Mouse (Mus musculus) cerebellum, adult 2 months (tissue): ENCODE results near the gene Rae1. TPM values are rescaled to one million over a fixed set of nuclear protein-coding genes. Genes with fewer than 3 reads are reported as not detected.

Experiments used
- DNase-seq, 2 experiments: peaks; one replicate each; pipeline ENCODE4 v3.0.0; 2021
- H3K27ac ChIP-seq: fragments of 200-500 bp; 2 replicates; pipeline ENCODE4 v1.5.1; 2012; ENCODE audit warnings: low read length, control low read depth, inconsistent platforms; ENCODE audit not compliant: insufficient read depth
- H3K27me3 ChIP-seq: fragments of 200-500 bp; 2 replicates; pipeline ENCODE4 v1.6.1; 2012; ENCODE audit warnings: inconsistent platforms, mild to moderate bottlenecking, low read length, moderate library complexity; ENCODE audit not compliant: control insufficient read depth, insufficient read depth
- H3K4me1 ChIP-seq: fragments of 200-500 bp; 2 replicates; pipeline ENCODE4 v1.6.1; 2011; ENCODE audit warnings: low read length; ENCODE audit not compliant: control insufficient read depth, insufficient read depth
- H3K4me3 ChIP-seq: fragments of 200-500 bp; replicated peaks from 2 replicates; pipeline ENCODE3; 2011; ENCODE audit warnings: mild to moderate bottlenecking, low read depth, low read length, control low read depth; ENCODE audit not compliant: insufficient read depth
- CTCF ChIP-seq: fragments of 200-500 bp; IDR thresholded peaks from 2 replicates; pipeline ENCODE4 v1.5.1; 2011; ENCODE audit warnings: low read depth, mild to moderate bottlenecking, control low read depth, low read length, moderate library complexity, borderline replicate concordance; ENCODE audit not compliant: insufficient read depth
- POLR2A ChIP-seq: fragments of 200-500 bp; IDR thresholded peaks from 2 replicates; pipeline ENCODE4 v1.6.1; 2011; ENCODE audit warnings: low read length, control low read depth, borderline replicate concordance; ENCODE audit not compliant: insufficient read depth
- WGBS: fragments of 180-500 bp; shearing (Covaris S2); methylation state at CpG from one replicate; pipeline ENCODE4 v1.1.7; 2018; 5-methylcytosine and 5-hydroxymethylcytosine counted together
- polyA plus RNA-seq: library from polyadenylated mRNA; depleted of rRNA; stranded (reverse); fragments of >200 nt; gene quantifications from 2 replicates; pipeline ENCODE4 v1.2.3, GENCODE M21; 2012

Rae1 gene
- polyA plus RNA-seq, 1 experiment, result 69.1 TPM

DNA sequence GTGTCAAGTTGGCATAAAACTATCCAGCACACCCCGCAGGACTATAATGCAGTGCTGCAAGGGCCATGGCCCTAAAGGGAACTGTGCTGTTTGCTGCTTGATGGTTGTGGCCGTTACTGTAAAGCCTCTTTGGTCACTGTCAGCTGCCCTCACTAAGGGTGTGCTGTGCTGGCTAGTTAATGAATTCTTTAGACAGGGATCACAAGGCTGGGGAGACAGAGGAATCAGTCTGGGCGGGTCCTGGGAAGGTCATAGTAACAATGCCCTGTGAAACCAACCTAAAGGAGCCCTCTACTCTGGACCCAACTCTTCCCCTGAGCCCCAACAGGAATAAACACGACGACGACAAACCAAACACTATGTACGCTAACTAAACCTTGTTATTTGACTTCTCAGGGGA, 1.4 kb upstream of the Rae1 start:
- Histone ChIP-seq H3K27me3 (no peaks in the 10 kb centered on the region), H3K4me3 (no peak overlapping the region), H3K27ac (no peak overlapping the region), H3K4me1 (peaks cover 9% of the 10 kb centered on the region)
- no peak for DNase-seq
- WGBS, result 74% methylated on average over 7 of the region's 7 CpGs
- TF ChIP-seq CTCF (no peak), POLR2A (no peak)

DNA sequence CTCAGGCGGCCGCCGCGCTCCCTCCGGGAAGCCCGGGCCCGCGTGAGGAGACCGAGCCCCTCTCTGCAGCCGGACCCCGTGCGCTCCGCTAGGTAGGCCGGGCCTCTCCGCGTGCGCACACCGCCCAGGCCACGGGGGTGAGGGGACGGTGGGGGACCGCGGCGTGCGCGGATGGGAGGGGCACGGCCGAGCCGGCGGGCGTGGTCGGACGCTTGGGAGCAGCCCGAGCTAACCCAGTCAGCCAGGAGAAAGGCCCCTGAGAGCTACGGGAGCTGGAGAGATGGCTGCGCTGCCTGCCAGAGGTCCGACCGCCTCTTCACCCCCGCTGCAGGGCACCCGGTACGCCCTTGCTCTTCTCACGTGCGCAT, 352 bp downstream of the Rae1 start:
- Histone ChIP-seq H3K4me3 (peak overlapping the region; percentile 89), H3K27me3 (no peaks in the 10 kb centered on the region), H3K27ac (no peak overlapping the region), H3K4me1 (peaks cover 9% of the 10 kb centered on the region)
- no peak for DNase-seq
- under 1% methylated on average over 42 of the region's 42 CpGs for WGBS
- no peak for TF ChIP-seq CTCF
- TF ChIP-seq POLR2A, result no peak

DNA sequence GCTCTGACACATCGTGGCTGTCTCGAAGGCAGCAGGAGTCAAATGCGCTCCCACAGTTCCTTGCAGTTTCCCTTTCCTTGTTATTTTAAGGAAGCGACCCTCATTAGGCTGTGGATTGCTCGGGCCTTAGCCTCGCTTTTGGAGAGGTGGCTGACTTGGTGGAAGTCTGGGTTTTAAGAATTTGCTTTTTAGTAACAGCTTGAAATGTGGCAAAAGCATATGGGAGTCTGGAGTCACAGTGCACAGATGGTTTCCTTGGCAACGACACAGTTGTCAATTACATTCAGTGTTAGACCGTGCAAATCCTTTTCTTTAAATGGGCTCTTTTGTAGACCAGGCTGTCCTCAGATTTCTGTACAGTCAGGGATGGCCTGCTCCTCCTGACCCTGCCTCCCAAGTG, 1.0 kb downstream of the Rae1 start:
- TF ChIP-seq POLR2A (no peak), CTCF (no peak)
- H3K27me3 ChIP-seq, result no peaks in the 10 kb centered on the region
- no peak for DNase-seq
- H3K27ac ChIP-seq, result no peak overlapping the region
- WGBS, result 5% methylated on average over 8 of the region's 8 CpGs
- peaks cover 9% of the 10 kb centered on the region for H3K4me1 ChIP-seq
- peak overlapping the region; percentile 89 for H3K4me3 ChIP-seq

DNA sequence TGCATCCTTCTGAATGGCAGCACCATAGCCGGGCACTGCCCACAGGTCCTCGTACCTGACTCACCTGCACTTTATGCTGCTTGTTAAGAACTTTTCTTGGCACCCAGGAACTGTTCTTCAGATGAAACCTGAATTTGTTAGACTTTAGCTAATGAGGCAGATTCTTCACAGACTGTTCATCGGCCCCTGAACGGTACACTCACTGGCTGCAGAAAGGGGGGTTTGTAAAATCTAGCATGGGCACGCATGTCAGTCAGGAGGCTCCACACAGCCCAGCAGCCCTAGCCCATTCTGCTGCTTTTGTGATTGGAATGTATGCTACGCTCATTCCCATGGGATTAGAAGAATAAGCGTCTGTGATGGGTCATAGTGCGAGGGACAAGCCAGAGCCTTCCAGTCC, 3.8 kb downstream of the Rae1 start:
- Histone ChIP-seq H3K4me1 (peaks cover 9% of the 10 kb centered on the region), H3K27ac (no peak overlapping the region), H3K4me3 (no peak overlapping the region), H3K27me3 (no peaks in the 10 kb centered on the region)
- no peak for TF ChIP-seq CTCF
- TF ChIP-seq POLR2A, result no peak
- 87% methylated on average over 8 of the region's 8 CpGs for WGBS
- no peak for DNase-seq

DNA sequence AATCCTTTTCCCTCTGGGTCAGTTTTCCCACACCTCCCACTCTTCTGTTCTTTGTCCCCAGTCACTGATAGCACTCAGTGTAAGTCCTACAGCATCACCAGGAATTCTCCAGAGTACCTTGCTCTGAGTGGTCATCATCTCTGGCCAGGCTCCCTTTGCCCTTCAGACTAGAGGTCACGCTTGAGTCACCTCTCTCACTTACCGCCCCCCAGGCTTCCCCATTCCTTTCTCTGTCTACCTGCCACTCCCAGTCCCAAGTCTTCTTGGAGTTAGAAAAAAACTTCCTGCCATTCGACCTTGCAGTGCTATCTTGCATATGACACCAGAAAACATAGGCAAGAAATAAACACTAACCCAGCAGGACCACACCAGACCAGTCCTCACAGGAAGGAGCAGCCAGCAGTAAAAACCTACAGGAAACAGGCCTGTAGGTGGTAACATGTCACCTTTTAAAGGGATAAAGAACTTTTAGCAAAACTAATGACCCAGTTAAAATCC, 10.4 kb downstream of the Rae1 start:
- DNase-seq, result no peak
- Histone ChIP-seq H3K27me3 (no peaks in the 10 kb centered on the region), H3K27ac (no peak overlapping the region), H3K4me1 (no peaks in the 10 kb centered on the region), H3K4me3 (no peak overlapping the region)
- 69% methylated on average over 3 of the region's 3 CpGs for WGBS
- no peak for TF ChIP-seq CTCF
- no peak for TF ChIP-seq POLR2A

DNA sequence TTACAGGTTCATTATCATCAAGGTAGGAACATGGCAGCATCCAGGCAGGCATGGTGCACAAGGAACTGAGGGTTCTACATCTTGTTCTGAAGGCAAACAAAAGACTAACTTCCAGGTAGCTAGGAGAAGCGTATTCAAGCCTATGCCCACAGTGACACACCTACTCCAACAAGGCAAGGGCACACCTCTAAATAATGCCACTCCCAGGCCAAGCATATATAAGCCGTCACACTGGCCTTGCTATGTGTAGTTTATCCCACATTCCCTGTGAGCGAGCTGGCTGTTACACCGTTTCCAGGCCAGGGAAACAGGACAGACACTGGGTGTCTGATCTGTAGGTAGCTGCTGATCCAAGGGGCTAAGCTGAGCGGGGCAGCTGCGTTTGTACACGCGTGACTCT, 11.5 kb downstream of the Rae1 start:
- Histone ChIP-seq H3K27me3 (no peaks in the 10 kb centered on the region), H3K4me1 (no peaks in the 10 kb centered on the region), H3K4me3 (no peak overlapping the region), H3K27ac (no peak overlapping the region)
- 96% methylated on average over 8 of the region's 8 CpGs for WGBS
- no peak for TF ChIP-seq POLR2A
- no peak for TF ChIP-seq CTCF
- no peak for DNase-seq

DNA sequence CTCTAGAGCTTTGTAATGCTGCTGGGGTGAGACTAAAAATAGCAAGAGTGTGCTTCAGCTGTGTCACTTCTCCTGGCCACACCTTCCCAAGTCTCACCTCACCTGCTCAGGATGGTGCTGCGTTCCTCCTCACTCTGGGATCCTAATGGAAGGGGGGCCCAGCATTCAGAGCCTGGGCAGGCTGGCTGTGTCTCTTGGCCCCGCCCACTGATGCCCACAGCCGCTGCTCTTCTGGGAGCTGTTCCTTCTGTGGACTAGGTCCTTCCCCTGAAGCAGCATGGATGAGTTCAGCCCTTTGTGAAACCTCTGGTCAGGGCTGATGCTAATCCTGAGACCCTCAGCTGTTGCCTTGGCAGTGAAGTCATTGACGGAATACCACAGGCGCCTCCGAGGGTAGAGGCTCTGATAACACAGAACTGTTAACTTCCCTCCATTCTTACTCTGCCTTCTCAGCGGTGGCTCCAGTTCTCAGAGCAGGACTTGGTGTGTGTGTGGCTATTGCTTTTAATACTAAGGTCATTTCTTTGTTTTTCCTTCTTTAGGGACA, 14.9 kb downstream of the Rae1 start:
- DNase-seq, result no peak
- TF ChIP-seq POLR2A (no peak), CTCF (no peak)
- 74% methylated on average over 7 of the region's 7 CpGs for WGBS
- no peaks in the 10 kb centered on the region for H3K4me1 ChIP-seq
- no peak overlapping the region for H3K4me3 ChIP-seq
- H3K27me3 ChIP-seq, result no peaks in the 10 kb centered on the region
- H3K27ac ChIP-seq, result no peak overlapping the region

DNA sequence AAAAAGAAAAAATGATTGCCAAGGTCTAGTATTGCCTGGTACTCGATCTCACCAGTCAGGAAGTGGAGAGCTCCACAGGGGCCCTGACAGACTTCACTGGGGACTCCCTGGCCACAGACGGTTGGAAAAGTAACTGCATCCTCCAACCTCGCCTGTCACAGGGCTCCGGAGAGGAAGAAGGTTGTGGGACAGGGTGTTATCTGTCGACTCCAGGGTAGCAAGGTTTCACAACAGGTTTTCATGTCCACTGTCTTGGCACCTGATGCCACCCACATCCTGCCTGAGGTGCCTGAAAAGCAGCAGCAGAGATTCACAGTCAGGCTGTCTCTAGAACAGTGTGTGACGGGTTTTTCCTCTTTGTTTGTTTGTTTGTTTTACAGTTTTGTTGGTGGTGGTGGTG, 18.0 kb downstream of the Rae1 start:
- Histone ChIP-seq H3K27ac (no peak overlapping the region), H3K4me1 (no peaks in the 10 kb centered on the region), H3K4me3 (no peak overlapping the region), H3K27me3 (no peaks in the 10 kb centered on the region)
- no peak for DNase-seq
- WGBS, result 42% methylated on average over 6 of the region's 6 CpGs
- TF ChIP-seq POLR2A (no peak), CTCF (no peak)

DNA sequence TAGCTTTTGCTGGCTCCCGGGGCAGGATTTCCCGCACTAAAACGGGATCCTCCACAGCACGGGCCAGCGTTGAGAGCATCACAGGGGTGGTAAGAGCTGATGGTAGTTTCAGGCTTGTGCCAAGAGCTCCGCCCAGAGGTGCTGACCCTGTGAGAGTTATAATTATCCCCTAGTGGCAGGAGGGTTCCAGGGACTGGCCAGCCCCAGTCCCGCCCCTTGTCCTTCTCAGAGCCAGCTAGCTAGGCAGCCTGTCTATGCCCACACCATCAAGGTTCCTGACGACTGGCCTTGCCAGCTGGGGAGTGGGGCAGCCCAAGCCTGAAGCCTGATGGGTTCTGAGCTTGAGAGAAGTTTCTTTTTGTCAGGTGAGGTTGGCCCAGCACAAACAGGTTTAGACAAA, 18.7 kb downstream of the Rae1 start:
- Histone ChIP-seq H3K4me1 (no peaks in the 10 kb centered on the region), H3K27ac (no peak overlapping the region), H3K4me3 (no peak overlapping the region), H3K27me3 (no peaks in the 10 kb centered on the region)
- 13% methylated on average over 8 of the region's 8 CpGs for WGBS
- TF ChIP-seq POLR2A (no peak), CTCF (no peak)
- DNase-seq, result no peak
